Mouse (Mus musculus): ENCODE results near the gene Rngtt.

- TF ChIP-seq CTCF (conservative IDR thresholded peaks at IDR 0.05; ENCODE audit: low read length) (no peak), NANOG (IDR thresholded peaks at IDR 0.05; ENCODE audit: borderline replicate concordance, low read length) (no peak), POU5F1 (IDR thresholded peaks at IDR 0.05; ENCODE audit: borderline replicate concordance, low read length) (no peak)
These were observed 158.0 kb downstream of the Rngtt start for GRCm38 (mm10) chr4:33468151-33468550.
